Mouse (Mus musculus) intestine, postnatal 0 days (tissue): Measurements from ENCODE around the gene Mrps34. TPM values are rescaled to one million over a fixed set of nuclear protein-coding genes. Genes with fewer than 3 reads are reported as not detected.

Source experiments
- ATAC-seq: fragments of 200-750 bp; cut with Nextera tagmentation; 2 replicates; pipeline ENCODE4 v1.8.0; 2017; ENCODE audit warnings: mild to moderate bottlenecking, moderate TSS enrichment, moderate library complexity
- H3K27ac ChIP-seq: fragments of 300-500 bp; sonication (generic); 2 replicates; pipeline ENCODE4 v1.5.1; 2014; ENCODE audit warnings: mild to moderate bottlenecking, low read depth, low read length, moderate library complexity
- H3K27me3 ChIP-seq: fragments of 300-500 bp; sonication (generic); replicated peaks from 2 replicates; pipeline ENCODE4 v1.6.1; 2014; ENCODE audit warnings: low read length, mixed read lengths; ENCODE audit not compliant: control insufficient read depth, insufficient read depth
- H3K36me3 ChIP-seq: fragments of 300-500 bp; sonication (generic); 2 replicates; pipeline ENCODE4 v1.6.1; 2014; ENCODE audit warnings: mild to moderate bottlenecking, moderate library complexity; ENCODE audit not compliant: control insufficient read depth, insufficient read depth
- H3K4me1 ChIP-seq: fragments of 300-500 bp; sonication (generic); replicated peaks from 2 replicates; pipeline ENCODE4 v1.6.1; 2014; ENCODE audit warnings: antibody characterized with exemption, low read length, mixed read lengths; ENCODE audit not compliant: control insufficient read depth, insufficient read depth
- H3K4me2 ChIP-seq: fragments of 300-500 bp; sonication (generic); replicated peaks from 2 replicates; pipeline ENCODE4 v1.6.1; 2014; ENCODE audit warnings: low read depth, mild to moderate bottlenecking, moderate library complexity
- H3K4me3 ChIP-seq: fragments of 300-500 bp; sonication (generic); 2 replicates; pipeline ENCODE4 v1.5.1; 2014; ENCODE audit warnings: low read depth, low read length
- H3K9ac ChIP-seq: fragments of 300-500 bp; sonication (generic); 2 replicates; pipeline ENCODE4 v1.6.1; 2014; ENCODE audit warnings: mild to moderate bottlenecking, low read depth, low read length
- H3K9me3 ChIP-seq: fragments of 300-500 bp; sonication (generic); 2 replicates; pipeline ENCODE4 v1.6.1; 2016; ENCODE audit warnings: mixed run types; ENCODE audit not compliant: control insufficient read depth
- CTCF ChIP-seq: sonication (generic); IDR thresholded peaks from 2 replicates; pipeline ENCODE4 v1.5.1; 2016; ENCODE audit warnings: low read depth, mild to moderate bottlenecking, control low read depth, antibody characterized with exemption, moderate library complexity
- WGBS: fragments of 180-500 bp; shearing (Covaris S2); extraction: QIAGEN DNeasy Blood & Tissue Kit; methylation state at CpG from one replicate; pipeline ENCODE4 v1.1.7; 2014; 5-methylcytosine and 5-hydroxymethylcytosine counted together
- polyA plus RNA-seq: library from polyadenylated mRNA; unstranded; fragments of >200 nt; fragmentation: Nextera tagmentation; extraction: Ambion mirVana; gene quantifications from 2 replicates; pipeline ENCODE4 v1.2.1, GENCODE M21; 2015

Gene Mrps34
- polyA plus RNA-seq, 1 experiment from 2014 or later = 132 TPM

DNA sequence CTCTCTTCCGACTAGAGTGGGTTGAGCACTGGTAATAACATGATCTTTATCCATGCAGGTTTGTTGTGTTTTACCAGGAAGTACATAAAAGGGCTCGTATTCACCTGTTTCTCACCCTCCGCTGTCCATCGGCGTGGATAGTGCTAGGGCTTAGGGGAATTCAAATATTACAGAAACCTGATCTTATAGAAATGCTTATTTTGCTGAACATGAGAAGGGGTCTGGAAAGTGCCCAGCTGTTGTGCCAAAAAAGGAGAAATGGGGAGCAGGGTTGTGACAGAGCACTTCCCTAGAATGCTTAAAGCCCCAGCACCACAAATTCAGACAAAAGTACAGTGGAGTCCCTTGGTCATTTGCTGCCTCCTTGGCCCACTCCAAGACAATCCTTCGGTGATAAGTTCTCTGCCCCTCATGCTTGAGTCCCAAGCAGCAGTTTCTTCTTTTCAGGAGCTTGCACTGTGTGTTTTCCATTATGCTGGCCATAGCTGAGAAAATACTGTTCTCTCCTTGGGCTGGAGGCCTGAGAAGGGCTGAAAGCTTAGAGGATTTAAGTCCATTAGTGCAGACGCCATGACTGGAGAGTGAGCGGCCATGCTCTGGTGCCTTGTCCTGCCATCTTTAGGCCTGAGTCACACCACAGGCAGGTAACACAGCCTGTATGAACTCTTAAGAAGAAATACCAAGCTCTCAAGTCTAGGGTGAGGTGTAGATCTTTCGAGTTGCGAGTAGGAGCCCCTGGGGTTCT, 43.4 kb upstream of the Mrps34 start:
- peaks cover 37% of the 10 kb centered on the region for H3K36me3 ChIP-seq
- H3K4me2 ChIP-seq = peak overlapping the region; percentile 90
- H3K27ac ChIP-seq = no peak overlapping the region
- no peak for TF ChIP-seq CTCF
- H3K9me3 ChIP-seq = no peaks in the 10 kb centered on the region
- H3K27me3 ChIP-seq = no peaks in the 10 kb centered on the region
- WGBS = 62% methylated on average over 10 of the region's 10 CpGs
- H3K4me3 ChIP-seq = peak overlapping the region; percentile 66
- H3K9ac ChIP-seq = peak overlapping the region; percentile 23; the same call in 1 of the 2 replicates
- no peaks in the 10 kb centered on the region for H3K4me1 ChIP-seq
- no peak for ATAC-seq

DNA sequence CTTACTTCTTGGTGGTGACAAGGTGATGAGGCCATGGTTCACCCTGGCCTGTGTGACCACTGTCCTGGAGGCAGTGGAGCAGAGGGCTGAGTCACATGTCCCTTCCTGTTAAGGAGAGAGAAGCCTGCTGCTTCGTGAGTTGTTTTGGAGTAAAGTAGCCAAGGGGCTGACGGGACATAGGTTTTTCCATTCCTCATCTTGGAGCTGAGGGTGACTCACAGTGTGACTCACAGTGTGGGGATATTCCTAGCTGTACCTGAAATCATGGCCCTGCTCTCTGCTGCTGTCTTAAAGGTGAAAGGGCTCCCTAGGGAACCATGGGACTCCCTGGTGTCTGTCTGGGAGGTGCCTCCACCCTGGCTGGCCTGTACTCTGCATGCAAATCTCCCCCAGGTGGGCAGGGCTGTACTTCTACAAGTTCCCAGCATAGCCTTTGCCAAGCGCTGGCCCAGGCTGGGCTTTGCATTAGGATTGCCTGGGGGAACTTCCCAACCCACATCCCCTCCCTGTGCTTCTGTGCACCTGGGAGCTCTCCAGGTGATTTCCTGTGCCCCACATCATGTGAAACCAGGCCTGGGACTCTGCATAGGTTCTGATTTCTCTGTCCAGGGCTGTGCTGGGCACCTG, 39.0 kb upstream of the Mrps34 start:
- peaks cover 75% of the 10 kb centered on the region for H3K36me3 ChIP-seq
- no peak for TF ChIP-seq CTCF
- H3K27me3 ChIP-seq = no peaks in the 10 kb centered on the region
- ATAC-seq = peak; percentile 29; the same call in 1 of the 2 replicates
- H3K4me2 ChIP-seq = no peak overlapping the region
- peak overlapping the region; percentile 5; the same call in 1 of the 2 replicates for H3K27ac ChIP-seq
- H3K9me3 ChIP-seq = no peaks in the 10 kb centered on the region
- WGBS = 79% methylated on average over 3 of the region's 3 CpGs
- H3K9ac ChIP-seq = no peak overlapping the region
- no peaks in the 10 kb centered on the region for H3K4me1 ChIP-seq
- no peak overlapping the region for H3K4me3 ChIP-seq

DNA sequence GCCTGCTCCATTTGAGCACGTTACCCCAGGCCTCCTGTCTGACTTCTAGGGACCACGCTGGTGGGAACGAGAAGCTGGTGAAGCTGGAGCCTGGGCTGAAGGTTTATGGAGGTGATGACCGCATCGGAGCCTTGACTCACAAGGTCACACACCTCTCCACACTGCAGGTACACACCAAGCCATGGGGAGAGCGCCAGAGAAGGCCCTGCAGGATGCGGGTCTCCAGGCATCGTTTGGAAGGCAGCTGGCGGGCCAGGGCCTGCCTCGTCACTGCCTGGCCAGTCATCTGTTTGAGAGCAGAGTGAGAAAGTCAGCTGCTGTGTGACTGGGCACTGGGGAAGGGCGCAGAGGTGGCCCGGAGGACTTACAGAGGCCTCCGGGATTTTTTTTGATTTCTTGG, 38.3 kb upstream of the Mrps34 start:
- Histone ChIP-seq H3K4me2 (no peak overlapping the region), H3K9ac (no peak overlapping the region), H3K27me3 (no peaks in the 10 kb centered on the region), H3K36me3 (peaks cover 81% of the 10 kb centered on the region), H3K27ac (no peak overlapping the region), H3K9me3 (no peaks in the 10 kb centered on the region), H3K4me3 (no peak overlapping the region), H3K4me1 (no peaks in the 10 kb centered on the region)
- TF ChIP-seq CTCF = no peak
- ATAC-seq = no peak
- WGBS = 88% methylated on average over 13 of the region's 13 CpGs

DNA sequence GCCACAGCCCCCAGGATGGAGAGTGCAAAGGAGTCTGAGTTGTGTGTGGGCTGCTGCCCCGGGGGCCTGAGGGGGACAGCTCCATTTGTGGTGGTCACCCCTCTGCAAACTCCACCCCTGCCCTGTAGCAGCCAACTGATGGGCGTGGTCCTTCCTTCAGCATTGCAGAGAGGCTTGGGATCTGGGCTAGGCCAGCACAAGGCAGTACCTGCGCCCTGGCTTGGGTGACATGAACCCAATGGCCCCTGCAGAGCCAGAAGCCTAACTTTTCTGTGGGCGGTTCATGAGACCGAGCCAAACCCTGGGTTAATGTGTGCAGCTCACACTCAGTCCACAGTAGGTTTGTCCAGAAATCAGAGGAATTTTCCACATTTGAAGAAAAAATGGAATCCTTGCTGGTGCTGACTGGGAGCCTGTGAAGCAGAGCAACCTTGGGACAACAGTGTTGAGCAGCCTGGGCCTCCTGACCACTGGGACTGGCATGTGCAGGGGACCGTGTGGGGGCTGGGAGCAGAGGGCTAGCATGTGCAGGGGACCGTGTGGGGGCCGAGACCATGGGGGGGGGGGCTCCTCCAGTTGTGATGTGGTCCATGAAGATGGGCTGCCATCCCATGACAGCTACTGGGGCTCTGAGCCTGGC, 37.0 kb upstream of the Mrps34 start:
- WGBS = 75% methylated on average over 8 of the region's 8 CpGs
- Histone ChIP-seq H3K9ac (no peak overlapping the region), H3K36me3 (peaks cover 92% of the 10 kb centered on the region), H3K4me3 (no peak overlapping the region), H3K9me3 (no peaks in the 10 kb centered on the region), H3K27me3 (no peaks in the 10 kb centered on the region), H3K4me1 (no peaks in the 10 kb centered on the region), H3K4me2 (no peak overlapping the region), H3K27ac (no peak overlapping the region)
- no peak for TF ChIP-seq CTCF
- no peak for ATAC-seq

DNA sequence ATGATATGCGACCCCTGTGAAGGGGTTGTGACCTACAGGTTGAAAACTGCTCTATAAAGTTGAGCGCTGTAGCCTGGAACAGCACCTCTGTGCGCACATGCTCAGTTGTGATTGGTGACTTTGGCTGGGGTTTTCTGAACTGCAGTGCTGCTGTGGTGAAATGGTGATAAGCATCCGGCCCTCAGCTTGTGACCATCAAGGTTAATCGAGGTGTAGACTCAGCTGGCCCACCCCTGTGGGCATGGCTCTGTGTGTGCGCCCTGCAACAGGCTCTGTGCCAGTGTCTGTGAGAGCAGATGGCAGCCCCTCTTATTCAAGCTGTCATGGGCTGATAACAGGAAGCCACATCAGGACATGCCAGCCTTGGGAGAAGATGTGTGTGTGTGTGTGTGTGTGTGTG, 35.9 kb upstream of the Mrps34 start:
- Histone ChIP-seq H3K4me1 (no peaks in the 10 kb centered on the region), H3K4me2 (no peak overlapping the region), H3K27me3 (no peaks in the 10 kb centered on the region), H3K4me3 (no peak overlapping the region), H3K27ac (no peak overlapping the region), H3K9ac (no peak overlapping the region), H3K9me3 (no peaks in the 10 kb centered on the region), H3K36me3 (peaks cover 92% of the 10 kb centered on the region)
- TF ChIP-seq CTCF = no peak
- no peak for ATAC-seq
- WGBS = 87% methylated on average over 6 of the region's 6 CpGs

DNA sequence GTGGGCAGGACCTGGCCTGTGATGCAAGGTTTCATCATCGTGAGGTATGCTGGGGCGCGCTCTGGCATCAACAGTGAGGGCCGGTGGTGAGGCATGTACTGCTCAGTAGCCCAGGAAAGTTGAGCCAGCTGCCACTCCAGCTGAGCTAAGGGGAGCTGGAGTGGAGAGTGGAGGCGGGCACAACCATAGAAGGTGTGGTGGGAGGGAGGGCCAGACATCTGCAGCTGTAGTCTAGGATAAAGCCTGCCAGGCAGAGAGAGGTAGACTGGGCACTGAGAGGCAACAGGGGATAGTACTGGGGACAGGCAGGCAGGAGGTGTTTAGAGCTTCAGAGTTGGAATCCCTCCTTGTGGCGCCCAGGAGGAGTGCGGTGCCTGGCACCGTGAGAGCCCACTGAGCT, 34.8 kb upstream of the Mrps34 start:
- H3K4me2 ChIP-seq = no peak overlapping the region
- no peak overlapping the region for H3K9ac ChIP-seq
- TF ChIP-seq CTCF = no peak
- no peaks in the 10 kb centered on the region for H3K9me3 ChIP-seq
- H3K4me1 ChIP-seq = no peaks in the 10 kb centered on the region
- no peak for ATAC-seq
- H3K4me3 ChIP-seq = no peak overlapping the region
- no peak overlapping the region for H3K27ac ChIP-seq
- H3K27me3 ChIP-seq = no peaks in the 10 kb centered on the region
- WGBS = 90% methylated on average over 8 of the region's 8 CpGs
- peaks cover 91% of the 10 kb centered on the region for H3K36me3 ChIP-seq
